Mouse (Mus musculus): Measurements from ENCODE around the gene Mtmr3. TPM values are rescaled to one million over a fixed set of nuclear protein-coding genes. Genes with fewer than 3 reads are reported as not detected.

The Mtmr3 gene
- polyA plus RNA-seq, 1 experiment from 2014 or later = 31.4 TPM

GRCm38 (mm10) chr11:4498774-4499173 is 95.9 kb downstream of the Mtmr3 start:
- H3K27me3 ChIP-seq (ENCODE audit: low read depth, poor library complexity, severe bottlenecking) = no peaks in the 10 kb centered on the region
- 86% methylated on average over 9 of the region's 9 CpGs for WGBS
- no peak overlapping the region for H3K27ac ChIP-seq
- no peak for DNase-seq (ENCODE audit: low spot score)
- H3K4me3 ChIP-seq = no peak overlapping the region
- H3K9me3 ChIP-seq (replicated peaks) = no peaks in the 10 kb centered on the region
- no peaks in the 10 kb centered on the region for H3K4me1 ChIP-seq
- peaks cover 88% of the 10 kb centered on the region for H3K36me3 ChIP-seq

GRCm38 (mm10) chr11:4497501-4498118 is 97.1 kb downstream of the Mtmr3 start:
- no peak overlapping the region for H3K27ac ChIP-seq
- H3K4me1 ChIP-seq = no peaks in the 10 kb centered on the region
- no peaks in the 10 kb centered on the region for H3K27me3 ChIP-seq (ENCODE audit: low read depth, poor library complexity, severe bottlenecking)
- H3K9me3 ChIP-seq (replicated peaks) = no peaks in the 10 kb centered on the region
- no peak for DNase-seq (ENCODE audit: low spot score)
- peaks cover 88% of the 10 kb centered on the region for H3K36me3 ChIP-seq
- WGBS = 88% methylated on average over 10 of the region's 10 CpGs
- H3K4me3 ChIP-seq = no peak overlapping the region

- Histone ChIP-seq H3K27ac (no peak overlapping the region), H3K9me3 (replicated peaks) (no peaks in the 10 kb centered on the region), H3K27me3 (ENCODE audit: low read depth, poor library complexity, severe bottlenecking) (no peaks in the 10 kb centered on the region), H3K4me3 (no peak overlapping the region), H3K36me3 (peaks cover 93% of the 10 kb centered on the region), H3K4me1 (no peaks in the 10 kb centered on the region)
- DNase-seq (ENCODE audit: low spot score) = no peak
- WGBS = 93% methylated on average over 4 of the region's 4 CpGs
Measured at GRCm38 (mm10) chr11:4495021-4495540, 99.6 kb downstream of the Mtmr3 start.

GRCm38 (mm10) chr11:4489207-4489606 is 105.5 kb downstream of the Mtmr3 start:
- DNase-seq (ENCODE audit: low spot score) = no peak
- Histone ChIP-seq H3K4me3 (no peak overlapping the region), H3K4me1 (no peaks in the 10 kb centered on the region), H3K36me3 (peaks cover 100% of the 10 kb centered on the region), H3K27ac (no peak overlapping the region), H3K9me3 (replicated peaks) (no peaks in the 10 kb centered on the region), H3K27me3 (ENCODE audit: low read depth, poor library complexity, severe bottlenecking) (no peaks in the 10 kb centered on the region)
- WGBS = 94% methylated on average over 4 of the region's 4 CpGs

GRCm38 (mm10) chr11:4488798-4489197 is 105.9 kb downstream of the Mtmr3 start:
- no peak for DNase-seq (ENCODE audit: low spot score)
- Histone ChIP-seq H3K4me1 (no peaks in the 10 kb centered on the region), H3K36me3 (peaks cover 100% of the 10 kb centered on the region), H3K9me3 (replicated peaks) (no peaks in the 10 kb centered on the region), H3K4me3 (no peak overlapping the region), H3K27ac (no peak overlapping the region), H3K27me3 (ENCODE audit: low read depth, poor library complexity, severe bottlenecking) (no peaks in the 10 kb centered on the region)
- WGBS = 98% methylated on average over 2 of the region's 2 CpGs

- H3K27ac ChIP-seq = no peak overlapping the region
- H3K36me3 ChIP-seq = peaks cover 100% of the 10 kb centered on the region
- H3K4me1 ChIP-seq = no peaks in the 10 kb centered on the region
- no peaks in the 10 kb centered on the region for H3K27me3 ChIP-seq (ENCODE audit: low read depth, poor library complexity, severe bottlenecking)
- H3K9me3 ChIP-seq (replicated peaks) = no peaks in the 10 kb centered on the region
- 95% methylated on average over 13 of the region's 13 CpGs for WGBS
- no peak for DNase-seq (ENCODE audit: low spot score)
- H3K4me3 ChIP-seq = no peak overlapping the region
Measured at GRCm38 (mm10) chr11:4488367-4488766, 106.3 kb downstream of the Mtmr3 start.

- Histone ChIP-seq H3K27ac (no peak overlapping the region), H3K27me3 (ENCODE audit: low read depth, poor library complexity, severe bottlenecking) (no peaks in the 10 kb centered on the region), H3K4me3 (no peak overlapping the region), H3K9me3 (replicated peaks) (no peaks in the 10 kb centered on the region), H3K4me1 (no peaks in the 10 kb centered on the region), H3K36me3 (peaks cover 100% of the 10 kb centered on the region)
- no peak for DNase-seq (ENCODE audit: low spot score)
- 94% methylated on average over 8 of the region's 8 CpGs for WGBS
Measured at GRCm38 (mm10) chr11:4487401-4487965, 107.2 kb downstream of the Mtmr3 start.

- 97% methylated on average over 5 of the region's 5 CpGs for WGBS
Measured at GRCm38 (mm10) chr11:4484541-4484940, 110.1 kb downstream of the Mtmr3 start.

GRCm38 (mm10) chr11:4482641-4483040 is 112.0 kb downstream of the Mtmr3 start:
- Histone ChIP-seq H3K27me3 (ENCODE audit: low read depth, poor library complexity, severe bottlenecking) (no peaks in the 10 kb centered on the region), H3K4me1 (no peaks in the 10 kb centered on the region), H3K27ac (no peak overlapping the region), H3K36me3 (peaks cover 88% of the 10 kb centered on the region), H3K4me3 (no peak overlapping the region), H3K9me3 (replicated peaks) (no peaks in the 10 kb centered on the region)
- DNase-seq (ENCODE audit: low spot score) = no peak
- WGBS = 96% methylated on average over 5 of the region's 5 CpGs

More at GRCm38 (mm10) chr11:4484541-4484940, 110.1 kb downstream of the Mtmr3 start:
- Histone ChIP-seq H3K9me3 (replicated peaks) (no peaks in the 10 kb centered on the region), H3K27me3 (ENCODE audit: low read depth, poor library complexity, severe bottlenecking) (no peaks in the 10 kb centered on the region), H3K4me3 (no peak overlapping the region), H3K4me1 (no peaks in the 10 kb centered on the region), H3K36me3 (peaks cover 100% of the 10 kb centered on the region), H3K27ac (no peak overlapping the region)
- no peak for DNase-seq (ENCODE audit: low spot score)

- no peak for DNase-seq (ENCODE audit: low spot score)
- Histone ChIP-seq H3K27me3 (ENCODE audit: low read depth, poor library complexity, severe bottlenecking) (no peaks in the 10 kb centered on the region), H3K4me3 (no peak overlapping the region), H3K9me3 (replicated peaks) (no peaks in the 10 kb centered on the region), H3K27ac (no peak overlapping the region), H3K36me3 (peaks cover 24% of the 10 kb centered on the region), H3K4me1 (peaks cover 15% of the 10 kb centered on the region)
- 95% methylated on average over 4 of the region's 4 CpGs for WGBS
Measured at GRCm38 (mm10) chr11:4476184-4476697, 118.4 kb downstream of the Mtmr3 start.

GRCm38 (mm10) chr11:4472464-4473179 is 122.0 kb downstream of the Mtmr3 start:
- no peaks in the 10 kb centered on the region; the same call in 1 of the 2 replicates for H3K36me3 ChIP-seq
- H3K27me3 ChIP-seq (ENCODE audit: low read depth, poor library complexity, severe bottlenecking) = no peaks in the 10 kb centered on the region
- H3K9me3 ChIP-seq (replicated peaks) = no peaks in the 10 kb centered on the region
- H3K27ac ChIP-seq = no peak overlapping the region
- no peak for DNase-seq (ENCODE audit: low spot score)
- no peak overlapping the region for H3K4me3 ChIP-seq
- H3K4me1 ChIP-seq = peaks cover 15% of the 10 kb centered on the region
- WGBS = 71% methylated on average over 7 of the region's 7 CpGs

GRCm38 (mm10) chr11:4471734-4472133 is 122.9 kb downstream of the Mtmr3 start:
- H3K36me3 ChIP-seq = no peaks in the 10 kb centered on the region
- H3K9me3 ChIP-seq (replicated peaks) = no peaks in the 10 kb centered on the region
- 82% methylated on average over 5 of the region's 5 CpGs for WGBS
- no peak for DNase-seq (ENCODE audit: low spot score)
- no peak overlapping the region for H3K27ac ChIP-seq
- peaks cover 15% of the 10 kb centered on the region for H3K4me1 ChIP-seq
- no peak overlapping the region for H3K4me3 ChIP-seq
- no peaks in the 10 kb centered on the region for H3K27me3 ChIP-seq (ENCODE audit: low read depth, poor library complexity, severe bottlenecking)

GRCm38 (mm10) chr11:4471251-4471650 is 123.4 kb downstream of the Mtmr3 start:
- Histone ChIP-seq H3K4me1 (peaks cover 15% of the 10 kb centered on the region), H3K27me3 (ENCODE audit: low read depth, poor library complexity, severe bottlenecking) (no peaks in the 10 kb centered on the region), H3K4me3 (no peak overlapping the region), H3K27ac (no peak overlapping the region), H3K36me3 (no peaks in the 10 kb centered on the region), H3K9me3 (replicated peaks) (no peaks in the 10 kb centered on the region)
- no peak for DNase-seq (ENCODE audit: low spot score)
